Mouse (Mus musculus) limb, embryonic 12.5 days (tissue): ENCODE measurements around the gene Zcchc10. TPM values are rescaled to one million over a fixed set of nuclear protein-coding genes. Genes with fewer than 3 reads are reported as not detected.
"Not testable (repeated sequence)": the region's sequence is repeated elsewhere in the genome, so short reads cannot be mapped to it uniquely, and the experiment has no call there.

Experiments
- ATAC-seq: fragments of 200-750 bp; cut with Nextera tagmentation; 2 replicates; pipeline ENCODE4 v1.8.0; 2017; ENCODE audit warnings: low read depth, moderate TSS enrichment; ENCODE audit not compliant: insufficient number of reproducible peaks, insufficient read depth, low FRiP score, low TSS enrichment
- H3K27ac ChIP-seq: fragments of 300-500 bp; sonication (generic); 2 replicates; pipeline ENCODE4 v1.5.1; 2016; ENCODE audit warnings: mild to moderate bottlenecking, moderate library complexity
- H3K27me3 ChIP-seq: fragments of 300-500 bp; sonication (generic); 2 replicates; pipeline ENCODE4 v1.6.1; 2016; ENCODE audit warnings: mild to moderate bottlenecking, moderate library complexity
- H3K36me3 ChIP-seq: fragments of 300-500 bp; sonication (generic); 2 replicates; pipeline ENCODE4 v1.6.1; 2016; ENCODE audit warnings: mild to moderate bottlenecking, moderate library complexity
- H3K4me1 ChIP-seq: fragments of 300-500 bp; sonication (generic); replicated peaks from 2 replicates; pipeline ENCODE4 v1.6.1; 2016
- H3K4me2 ChIP-seq: fragments of 300-500 bp; sonication (generic); 2 replicates; pipeline ENCODE4 v1.6.1; 2016; ENCODE audit warnings: mild to moderate bottlenecking, moderate library complexity
- H3K4me3 ChIP-seq: fragments of 300-500 bp; sonication (generic); replicated peaks from 2 replicates; pipeline ENCODE4 v1.5.1; 2016; ENCODE audit warnings: mild to moderate bottlenecking
- H3K9ac ChIP-seq: fragments of 300-500 bp; sonication (generic); replicated peaks from 2 replicates; pipeline ENCODE4 v1.6.1; 2016; ENCODE audit warnings: mild to moderate bottlenecking, moderate library complexity
- H3K9me3 ChIP-seq: fragments of 300-500 bp; sonication (generic); 2 replicates; pipeline ENCODE4 v1.6.1; 2016; ENCODE audit warnings: mild to moderate bottlenecking, moderate library complexity
- WGBS: fragments of 180-500 bp; shearing (Covaris S2); methylation state at CpG from one replicate; pipeline ENCODE4 v1.1.7; 2016; 5-methylcytosine and 5-hydroxymethylcytosine counted together
- polyA plus RNA-seq: library from polyadenylated mRNA; unstranded; fragments of >200 nt; fragmentation: Nextera tagmentation; extraction: Ambion mirVana; gene quantifications from 2 replicates; pipeline ENCODE4 v1.2.1, GENCODE M21; 2016

The Zcchc10 gene
- polyA plus RNA-seq, 1 experiment from 2014 or later, result 21.0 TPM

DNA sequence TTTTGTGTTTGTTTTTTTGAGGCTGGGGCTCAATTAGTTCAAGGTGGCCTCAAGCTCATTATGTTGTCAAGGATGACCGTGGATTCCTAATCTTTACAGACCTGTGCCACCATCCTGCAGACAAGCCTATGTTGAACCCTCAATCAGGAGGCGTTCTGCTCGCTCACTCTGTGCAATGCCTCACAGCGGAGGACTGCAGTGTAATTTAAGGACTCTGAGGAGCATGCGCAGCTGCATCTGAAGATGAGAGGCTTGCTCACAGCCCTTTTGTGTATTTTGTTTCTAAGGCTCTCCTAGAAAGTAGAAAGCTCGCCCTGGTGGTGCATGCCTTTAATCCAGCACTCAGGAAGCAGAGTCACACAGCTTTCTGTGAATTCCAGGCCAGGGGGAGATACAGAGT, 7.5 kb upstream of the Zcchc10 start:
- Histone ChIP-seq H3K4me1 (no peaks in the 10 kb centered on the region), H3K36me3 (no peaks in the 10 kb centered on the region), H3K27ac (no peak overlapping the region), H3K27me3 (no peaks in the 10 kb centered on the region), H3K9me3 (no peaks in the 10 kb centered on the region), H3K4me3 (no peak overlapping the region), H3K9ac (no peak overlapping the region; the same call in 1 of the 2 replicates), H3K4me2 (no peak overlapping the region)
- WGBS, result 41% methylated on average over 6 of the region's 6 CpGs
- no peak for ATAC-seq

DNA sequence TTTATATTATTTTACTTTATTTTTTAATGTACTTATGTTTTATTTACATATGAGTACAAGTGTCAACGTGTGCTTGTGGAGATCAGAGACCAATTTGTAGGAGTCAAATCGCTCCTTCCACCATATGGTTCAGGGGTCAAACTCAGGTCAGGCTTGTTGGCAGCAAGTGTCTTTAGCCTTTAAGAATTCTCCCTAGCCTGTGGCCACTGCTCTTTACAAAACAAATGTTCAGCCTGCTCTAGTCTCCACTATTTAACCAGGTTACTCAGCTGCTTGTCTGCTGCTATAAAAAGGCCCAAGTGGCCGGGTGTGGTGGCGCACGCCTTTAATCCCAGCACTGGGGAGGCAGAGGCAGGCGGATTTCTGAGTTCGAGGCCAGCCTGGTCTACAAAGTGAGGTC, 6.4 kb upstream of the Zcchc10 start:
- H3K9me3 ChIP-seq, result no peaks in the 10 kb centered on the region
- H3K4me1 ChIP-seq, result no peaks in the 10 kb centered on the region
- 61% methylated on average over 7 of the region's 7 CpGs for WGBS
- H3K27ac ChIP-seq, result no peak overlapping the region
- no peak overlapping the region for H3K4me2 ChIP-seq
- no peak for ATAC-seq
- no peaks in the 10 kb centered on the region for H3K27me3 ChIP-seq
- no peaks in the 10 kb centered on the region for H3K36me3 ChIP-seq
- no peak overlapping the region for H3K4me3 ChIP-seq
- H3K9ac ChIP-seq, result no peak overlapping the region

- H3K9ac ChIP-seq, H3K27me3 ChIP-seq, H3K4me3 ChIP-seq, H3K9me3 ChIP-seq, H3K4me1 ChIP-seq, H3K36me3 ChIP-seq, ATAC-seq, H3K27ac ChIP-seq, H3K4me2 ChIP-seq: not testable (repeated sequence)
- WGBS, result 83% methylated on average over 3 of the region's 3 CpGs
Observed at GRCm38 (mm10) chr11:53318568-53318967, 5.9 kb upstream of the Zcchc10 start.

- 94% methylated on average over 13 of the region's 13 CpGs for WGBS
- H3K9me3 ChIP-seq, H3K27me3 ChIP-seq, H3K4me3 ChIP-seq, ATAC-seq, H3K27ac ChIP-seq, H3K9ac ChIP-seq, H3K4me1 ChIP-seq, H3K36me3 ChIP-seq, H3K4me2 ChIP-seq: not testable (repeated sequence)
Observed at GRCm38 (mm10) chr11:53319867-53320266, 4.6 kb upstream of the Zcchc10 start.

DNA sequence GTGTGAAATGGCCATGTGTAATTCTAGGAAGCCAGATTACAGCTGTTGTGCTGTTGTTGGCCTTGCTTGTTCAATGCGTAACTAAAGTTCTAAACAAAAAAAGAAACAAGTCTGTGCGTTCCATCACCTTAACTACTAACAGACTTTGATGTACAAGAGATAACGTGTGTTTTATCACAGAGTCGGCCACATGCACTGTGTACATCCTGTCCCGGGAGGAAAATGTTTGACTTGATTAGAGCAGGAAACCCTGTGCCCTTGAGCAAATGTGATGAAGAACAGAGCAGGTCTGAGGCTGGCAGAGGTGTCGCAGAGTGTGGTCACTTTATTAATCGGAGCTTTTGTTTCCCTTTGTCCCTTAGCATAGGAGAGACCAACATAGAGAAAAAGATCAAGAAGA, 5.8 kb downstream of the Zcchc10 start:
- H3K9ac ChIP-seq, result no peak overlapping the region
- peaks cover 63% of the 10 kb centered on the region for H3K36me3 ChIP-seq
- peaks cover 5% of the 10 kb centered on the region for H3K4me1 ChIP-seq
- WGBS, result 82% methylated on average over 7 of the region's 7 CpGs
- no peaks in the 10 kb centered on the region for H3K27me3 ChIP-seq
- H3K27ac ChIP-seq, result no peak overlapping the region
- no peak overlapping the region for H3K4me2 ChIP-seq
- no peaks in the 10 kb centered on the region for H3K9me3 ChIP-seq
- H3K4me3 ChIP-seq, result no peak overlapping the region
- no peak for ATAC-seq

- no peak for ATAC-seq
- Histone ChIP-seq H3K4me1 (peaks cover 4% of the 10 kb centered on the region; the same call in 1 of the 2 replicates), H3K9me3 (no peaks in the 10 kb centered on the region), H3K27me3 (no peaks in the 10 kb centered on the region), H3K36me3 (peaks cover 63% of the 10 kb centered on the region), H3K27ac (no peak overlapping the region), H3K4me3 (no peak overlapping the region), H3K4me2 (no peak overlapping the region), H3K9ac (no peak overlapping the region)
- 92% methylated on average over 6 of the region's 6 CpGs for WGBS
Observed at GRCm38 (mm10) chr11:53331121-53331520, 6.6 kb downstream of the Zcchc10 start.

DNA sequence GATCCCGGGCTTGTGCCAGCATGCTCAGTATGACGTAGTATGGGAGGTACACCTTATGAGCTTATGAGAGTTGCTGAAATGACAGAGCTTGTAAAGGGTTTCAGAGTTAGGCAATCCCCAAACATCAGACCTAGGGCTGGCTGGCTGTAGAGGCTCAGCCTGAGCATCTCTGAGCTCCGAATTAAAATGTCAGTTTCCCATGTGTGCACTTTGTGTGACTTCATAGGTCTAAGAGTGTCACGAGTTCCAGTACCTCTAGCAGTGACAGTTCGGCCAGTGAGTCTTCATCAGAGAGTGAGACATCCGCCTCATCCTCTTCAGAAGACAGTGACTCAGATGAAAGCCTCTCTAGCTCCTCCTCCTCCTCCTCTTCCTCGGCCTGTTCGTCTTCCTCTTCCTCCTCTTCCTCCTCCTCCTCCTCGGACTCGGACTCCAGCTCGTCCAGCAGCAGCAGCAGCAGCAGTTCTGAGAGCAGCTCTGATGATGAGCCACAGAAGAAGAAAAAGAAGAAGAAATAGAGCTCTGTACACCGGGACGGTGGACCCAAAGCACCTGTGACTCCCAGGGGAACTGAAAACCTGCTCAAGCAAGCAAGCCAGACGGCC, 7.7 kb downstream of the Zcchc10 start:
- Histone ChIP-seq H3K4me3 (no peak overlapping the region), H3K9ac (no peak overlapping the region), H3K4me1 (peaks cover 4% of the 10 kb centered on the region; the same call in 1 of the 2 replicates), H3K27ac (no peak overlapping the region), H3K27me3 (no peaks in the 10 kb centered on the region), H3K9me3 (no peaks in the 10 kb centered on the region), H3K4me2 (no peak overlapping the region), H3K36me3 (peaks cover 59% of the 10 kb centered on the region)
- no peak for ATAC-seq
- WGBS, result 85% methylated on average over 14 of the region's 14 CpGs

DNA sequence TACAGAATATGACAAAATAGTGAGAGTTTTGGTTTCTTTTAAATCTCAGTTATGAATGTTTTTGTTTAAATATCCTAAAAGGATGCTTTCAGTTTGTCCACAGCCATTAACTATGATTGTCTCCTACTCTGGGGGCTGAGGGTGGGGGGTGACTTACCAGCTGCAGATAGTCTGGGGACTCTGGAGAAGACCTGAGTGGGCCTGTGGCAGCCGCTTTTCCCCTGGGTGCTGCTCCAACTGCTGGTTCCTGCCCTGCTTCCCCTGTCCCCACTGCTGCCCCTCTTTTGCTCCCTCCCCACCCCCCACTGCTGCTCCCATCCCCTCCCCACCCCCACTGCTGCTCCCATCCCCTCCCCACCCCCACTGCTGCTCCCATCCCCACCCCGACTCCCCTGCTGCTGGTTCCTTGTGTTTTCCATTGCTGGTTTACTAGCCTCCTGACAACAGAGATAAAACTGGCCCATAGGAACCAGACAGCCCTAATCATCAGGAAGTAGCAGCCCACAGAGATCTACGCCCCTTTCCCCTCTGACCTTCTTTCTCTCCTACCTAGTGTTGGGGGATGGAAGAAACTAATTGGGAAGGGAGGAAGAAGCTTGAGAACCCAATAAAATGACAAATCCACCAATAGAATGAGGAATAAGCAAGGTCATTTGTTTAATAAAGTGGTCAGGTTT, 11.2 kb downstream of the Zcchc10 start:
- H3K4me3 ChIP-seq, result no peak overlapping the region
- no peaks in the 10 kb centered on the region for H3K27me3 ChIP-seq
- H3K4me2 ChIP-seq, result no peak overlapping the region
- peaks cover 29% of the 10 kb centered on the region for H3K36me3 ChIP-seq
- H3K9ac ChIP-seq, result no peak overlapping the region
- no peaks in the 10 kb centered on the region for H3K9me3 ChIP-seq
- no peak for ATAC-seq
- H3K4me1 ChIP-seq, result peaks cover 4% of the 10 kb centered on the region; the same call in 1 of the 2 replicates
- 29% methylated on average over 3 of the region's 3 CpGs for WGBS
- no peak overlapping the region for H3K27ac ChIP-seq

DNA sequence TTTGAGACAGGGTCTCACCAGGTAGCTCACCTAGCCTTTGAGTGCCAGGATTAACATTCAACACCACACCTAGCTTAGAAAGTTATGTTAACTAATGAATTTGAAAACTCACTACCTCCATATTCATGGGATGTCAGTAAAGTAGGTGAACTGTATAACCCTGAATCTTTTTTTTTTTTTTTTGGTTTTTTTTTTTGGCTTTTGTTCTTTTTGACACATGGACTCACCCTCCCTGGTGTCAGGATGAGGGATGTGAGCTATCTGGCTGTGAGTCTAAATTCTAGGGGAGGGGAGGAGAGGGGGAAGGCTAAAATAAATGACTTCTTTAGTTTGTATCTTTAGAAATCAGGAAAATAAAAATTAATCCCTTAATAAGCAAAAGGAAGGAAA, 11.7 kb downstream of the Zcchc10 start:
- no peaks in the 10 kb centered on the region for H3K27me3 ChIP-seq
- no peak overlapping the region for H3K9ac ChIP-seq
- peaks cover 24% of the 10 kb centered on the region for H3K36me3 ChIP-seq
- H3K27ac ChIP-seq, result no peak overlapping the region
- no peaks in the 10 kb centered on the region for H3K9me3 ChIP-seq
- H3K4me2 ChIP-seq, result no peak overlapping the region
- ATAC-seq, result no peak
- no peak overlapping the region for H3K4me3 ChIP-seq
- H3K4me1 ChIP-seq, result peaks cover 4% of the 10 kb centered on the region; the same call in 1 of the 2 replicates

GRCm38 (mm10) chr11:53336924-53337323, 12.4 kb downstream of the Zcchc10 start:
- peaks cover 4% of the 10 kb centered on the region; the same call in 1 of the 2 replicates for H3K4me1 ChIP-seq
- 72% methylated on average over 1 of the region's 1 CpGs for WGBS
- no peak overlapping the region for H3K27ac ChIP-seq
- no peak overlapping the region for H3K9ac ChIP-seq
- H3K9me3 ChIP-seq, result no peaks in the 10 kb centered on the region
- no peak for ATAC-seq
- no peaks in the 10 kb centered on the region for H3K27me3 ChIP-seq
- no peak overlapping the region for H3K4me2 ChIP-seq
- peaks cover 17% of the 10 kb centered on the region for H3K36me3 ChIP-seq
- H3K4me3 ChIP-seq, result no peak overlapping the region

DNA sequence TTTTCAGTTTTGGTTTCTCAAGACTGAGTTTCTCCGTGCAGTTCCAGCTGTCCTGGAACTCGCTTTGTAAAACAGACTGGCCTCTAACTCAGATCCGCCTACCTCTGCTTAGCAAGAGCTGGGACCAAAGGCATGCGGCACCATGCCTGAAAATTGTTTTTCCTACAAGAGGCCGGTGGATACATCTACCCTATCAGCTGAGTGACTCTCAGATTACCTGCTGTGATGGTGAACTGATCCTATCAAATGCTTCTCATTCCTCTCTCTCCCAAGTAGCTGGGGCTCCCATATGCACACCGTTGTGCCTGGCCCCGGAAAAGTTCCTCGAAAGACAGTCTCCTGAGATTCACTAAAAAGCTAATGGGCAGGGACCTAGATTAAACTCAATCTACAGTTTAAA, 13.2 kb downstream of the Zcchc10 start:
- H3K4me3 ChIP-seq, result no peak overlapping the region
- no peak overlapping the region for H3K4me2 ChIP-seq
- no peak overlapping the region for H3K9ac ChIP-seq
- peaks cover 10% of the 10 kb centered on the region for H3K36me3 ChIP-seq
- no peaks in the 10 kb centered on the region for H3K9me3 ChIP-seq
- peaks cover 4% of the 10 kb centered on the region; the same call in 1 of the 2 replicates for H3K4me1 ChIP-seq
- no peak for ATAC-seq
- 77% methylated on average over 8 of the region's 8 CpGs for WGBS
- no peaks in the 10 kb centered on the region for H3K27me3 ChIP-seq
- no peak overlapping the region for H3K27ac ChIP-seq

DNA sequence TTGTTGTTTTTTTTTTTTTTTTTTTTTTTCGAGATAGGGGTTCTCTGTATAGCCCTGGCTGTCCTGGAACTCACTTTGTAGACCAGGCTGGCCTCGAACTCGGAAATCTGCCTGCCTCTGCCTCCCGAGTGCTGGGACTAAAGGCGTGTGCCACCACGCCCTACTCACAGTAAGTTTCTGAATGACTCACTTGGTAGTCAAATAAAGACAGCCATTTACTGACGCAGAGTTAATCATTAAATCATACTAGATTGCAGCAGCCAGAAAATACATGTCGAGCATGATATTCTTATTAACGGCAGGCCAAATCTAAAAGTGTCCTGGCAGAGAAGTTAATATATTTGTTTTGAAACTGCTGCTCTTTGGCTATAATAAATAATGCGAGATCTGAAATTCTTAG, 16.5 kb downstream of the Zcchc10 start:
- H3K27ac ChIP-seq, H3K4me3 ChIP-seq, H3K9ac ChIP-seq, H3K27me3 ChIP-seq, H3K36me3 ChIP-seq, H3K4me1 ChIP-seq, H3K9me3 ChIP-seq, ATAC-seq, H3K4me2 ChIP-seq: not testable (repeated sequence)
- 86% methylated on average over 10 of the region's 10 CpGs for WGBS
